Mouse (Mus musculus) myocyte (in vitro differentiated cells): Measurements from ENCODE around the gene a. TPM values are rescaled to one million over a fixed set of nuclear protein-coding genes. Genes with fewer than 3 reads are reported as not detected.

ENCODE experiments used
- H3K27me3 ChIP-seq: one replicate; pipeline ENCODE4 v1.6.1; 2011; ENCODE audit not compliant: control insufficient read depth, insufficient read depth, insufficient read length
- H3K36me3 ChIP-seq: one replicate; pipeline ENCODE4 v1.6.1; 2011; ENCODE audit not compliant: control insufficient read depth, insufficient read depth
- H3K4me2 ChIP-seq: one replicate; pipeline ENCODE4 v1.6.1; 2011; ENCODE audit warnings: low read depth, control low read depth
- H3K4me3 ChIP-seq: one replicate; pipeline ENCODE4 v1.5.1; 2011; ENCODE audit warnings: mild to moderate bottlenecking, control low read depth, moderate library complexity
- H3K79me2 ChIP-seq: one replicate; pipeline ENCODE4 v1.6.1; 2011; ENCODE audit not compliant: control insufficient read depth, insufficient read depth
- H3ac ChIP-seq: one replicate; pipeline ENCODE4 v1.6.1; 2011; ENCODE audit not compliant: control insufficient read depth, insufficient read length
- CEBPB ChIP-seq: IDR thresholded peaks from 2 replicates; pipeline ENCODE4 v1.6.1; 2011; ENCODE audit warnings: mild to moderate bottlenecking, moderate library complexity; ENCODE audit not compliant: poor library complexity, insufficient read depth, severe bottlenecking
- E2F4 ChIP-seq: IDR thresholded peaks from one replicate; pipeline ENCODE4 v1.6.1; 2011; ENCODE audit warnings: mild to moderate bottlenecking, control low read depth, moderate library complexity; ENCODE audit not compliant: insufficient read depth
- MAX ChIP-seq: IDR thresholded peaks from one replicate; pipeline ENCODE4 v1.6.1; 2011; ENCODE audit warnings: low read depth, mild to moderate bottlenecking, control low read depth
- MYOD1 ChIP-seq, 3 experiments: IDR thresholded peaks; one replicate each; pipeline ENCODE4 v1.6.1; 2011; ENCODE audit warnings: control low read depth in 2 of 3, low read depth in 2 of 3, mild to moderate bottlenecking in 2 of 3, moderate library complexity in 1 of 3; ENCODE audit not compliant: insufficient read length in 2 of 3, control insufficient read depth in 1 of 3
- MYOG ChIP-seq, 3 experiments: IDR thresholded peaks; one replicate each; pipeline ENCODE4 v1.6.1; 2011; ENCODE audit warnings: control low read depth in 2 of 3, low read depth in 2 of 3, mild to moderate bottlenecking in 2 of 3; ENCODE audit not compliant: insufficient read length in 2 of 3, control insufficient read depth in 1 of 3, insufficient read depth in 1 of 3
- POLR2A ChIP-seq: IDR thresholded peaks from one replicate; pipeline ENCODE4 v1.6.1; 2011; ENCODE audit warnings: low read depth, mild to moderate bottlenecking, control low read depth, moderate library complexity; ENCODE audit not compliant: insufficient read length
- POLR2AphosphoS2 ChIP-seq: IDR thresholded peaks from one replicate; pipeline ENCODE4 v1.6.1; 2011; ENCODE audit warnings: low read depth, control low read depth; ENCODE audit not compliant: insufficient read length
- REST ChIP-seq: IDR thresholded peaks from one replicate; pipeline ENCODE4 v1.6.1; 2011; ENCODE audit warnings: mild to moderate bottlenecking, control low read depth, moderate library complexity; ENCODE audit not compliant: insufficient read depth, insufficient read length
- SRF ChIP-seq: IDR thresholded peaks from one replicate; pipeline ENCODE4 v1.6.1; 2011; ENCODE audit warnings: low read depth; ENCODE audit not compliant: control insufficient read depth, insufficient read length
- TCF12 ChIP-seq: IDR thresholded peaks from one replicate; pipeline ENCODE4 v1.6.1; 2011; ENCODE audit warnings: mild to moderate bottlenecking, control low read depth; ENCODE audit not compliant: poor library complexity, insufficient read depth, severe bottlenecking
- TCF3 ChIP-seq: IDR thresholded peaks from one replicate; pipeline ENCODE4 v1.6.1; 2011; ENCODE audit warnings: low read depth, control low read depth; ENCODE audit not compliant: insufficient read length
- USF1 ChIP-seq: IDR thresholded peaks from one replicate; pipeline ENCODE4 v1.6.1; 2011; ENCODE audit warnings: low read depth, mild to moderate bottlenecking, control low read depth, moderate library complexity
- polyA plus RNA-seq: library from polyadenylated mRNA; unstranded; fragments of >200 nt; fragmentation: generic; extraction: Trizol; gene quantifications from one replicate; pipeline ENCODE4 v1.2.1, GENCODE M21; 2012; ENCODE audit warnings: missing spikeins

The a gene
- polyA plus RNA-seq, 1 experiment: not detected

DNA sequence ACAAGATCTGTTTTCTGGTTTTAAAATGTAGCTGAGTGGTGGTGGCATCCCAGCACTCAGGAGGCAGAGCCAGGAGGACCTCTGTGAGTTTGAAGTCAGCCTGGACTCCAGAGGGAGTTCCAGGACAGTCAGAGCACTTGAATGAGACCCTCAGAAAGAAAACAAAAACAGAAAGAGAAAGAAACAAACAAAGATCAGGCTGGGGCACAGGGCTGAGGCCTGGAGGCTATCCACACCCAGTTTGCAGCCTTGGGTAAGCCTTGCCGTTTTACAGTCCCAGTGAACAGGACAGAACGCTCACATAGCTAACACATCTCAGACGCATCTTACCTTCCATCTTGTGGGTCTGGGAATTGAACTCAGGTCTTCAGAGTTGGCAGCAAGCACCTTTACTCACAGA is 155.7 kb downstream of the a start:
- Histone ChIP-seq H3K27me3 (peaks cover 5% of the 10 kb centered on the region), H3ac (no peak overlapping the region), H3K36me3 (no peaks in the 10 kb centered on the region), H3K4me3 (no peak overlapping the region), H3K79me2 (no peaks in the 10 kb centered on the region), H3K4me2 (no peak overlapping the region)
- TF ChIP-seq CEBPB (no peak), SRF (no peak)

GRCm38 (mm10) chr2:154949352-154949751 is 158.2 kb downstream of the a start:
- no peaks in the 10 kb centered on the region for H3K36me3 ChIP-seq
- no peak overlapping the region for H3K4me3 ChIP-seq
- H3K27me3 ChIP-seq: peaks cover 5% of the 10 kb centered on the region
- H3K4me2 ChIP-seq: no peak overlapping the region
- TF ChIP-seq MYOG (IDR thresholded peaks at IDR 0.05; ENCODE audit: control insufficient read depth in 1 of 3, insufficient read depth in 1 of 3, insufficient read length in 2 of 3, low read depth in 2 of 3) (no peak), POLR2A (no peak), USF1 (no peak), CEBPB (no peak), REST (no peak), MYOD1 (IDR thresholded peaks at IDR 0.05; ENCODE audit: control insufficient read depth in 1 of 3, insufficient read length in 2 of 3, low read depth in 2 of 3) (no peak), POLR2AphosphoS2 (no peak), E2F4 (no peak), TCF12 (no peak), MAX (no peak), SRF (no peak), TCF3 (no peak)
- no peaks in the 10 kb centered on the region for H3K79me2 ChIP-seq
- no peak overlapping the region for H3ac ChIP-seq

DNA sequence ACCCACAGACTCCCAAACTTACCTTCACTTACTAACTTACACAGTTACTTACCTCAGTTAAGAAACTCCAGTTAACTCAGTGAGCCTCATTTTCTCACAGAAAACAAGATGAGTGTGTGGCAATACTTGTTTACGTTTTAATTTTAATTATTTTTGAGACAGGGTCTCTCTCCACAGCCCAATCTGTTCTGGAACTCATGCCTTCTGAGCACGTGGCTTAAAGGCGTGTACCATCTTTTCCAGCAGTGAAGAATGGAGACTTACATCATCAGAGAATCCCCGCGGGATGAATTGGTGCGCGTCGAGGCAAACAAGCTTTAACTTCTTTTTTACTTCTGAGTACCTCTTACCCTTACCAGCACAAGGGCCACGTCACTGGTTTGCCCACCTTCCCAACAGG is 158.7 kb downstream of the a start:
- H3K79me2 ChIP-seq: no peaks in the 10 kb centered on the region
- H3K36me3 ChIP-seq: no peaks in the 10 kb centered on the region
- peaks cover 5% of the 10 kb centered on the region for H3K27me3 ChIP-seq
- H3K4me2 ChIP-seq: no peak overlapping the region
- H3ac ChIP-seq: no peak overlapping the region
- H3K4me3 ChIP-seq: no peak overlapping the region
- TF ChIP-seq TCF3 (no peak), TCF12 (no peak), POLR2A (no peak), E2F4 (no peak), REST (no peak), SRF (no peak), MAX (no peak), MYOG (IDR thresholded peaks at IDR 0.05; ENCODE audit: control insufficient read depth in 1 of 3, insufficient read depth in 1 of 3, insufficient read length in 2 of 3, low read depth in 2 of 3) (no peak), USF1 (no peak), MYOD1 (IDR thresholded peaks at IDR 0.05; ENCODE audit: control insufficient read depth in 1 of 3, insufficient read length in 2 of 3, low read depth in 2 of 3) (no peak), CEBPB (no peak), POLR2AphosphoS2 (no peak)

DNA sequence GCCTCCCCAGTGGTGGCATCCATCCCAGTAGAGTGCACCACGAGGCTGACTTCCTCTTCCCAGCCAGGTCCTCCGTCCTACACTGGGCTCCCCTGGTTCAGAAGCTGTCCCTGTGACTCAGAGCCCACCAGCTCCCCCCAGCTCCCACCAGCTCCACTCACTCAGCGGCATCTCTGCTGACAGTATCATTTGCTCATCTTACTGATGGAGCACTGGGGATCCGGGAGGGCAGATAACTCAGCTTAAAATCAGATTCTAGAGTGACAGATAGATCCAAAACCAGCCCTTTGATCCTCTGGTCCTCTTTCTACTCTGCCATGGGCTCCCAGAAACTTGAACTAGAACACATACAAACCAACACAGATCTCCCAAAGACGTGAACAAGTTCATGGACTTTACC is 159.4 kb downstream of the a start:
- TF ChIP-seq POLR2AphosphoS2: no peak
- TF ChIP-seq MAX: no peak
- no peak for TF ChIP-seq CEBPB
- no peak for TF ChIP-seq USF1
- TF ChIP-seq MYOG (IDR thresholded peaks at IDR 0.05; ENCODE audit: control insufficient read depth in 1 of 3, insufficient read depth in 1 of 3, insufficient read length in 2 of 3, low read depth in 2 of 3): no peak
- Histone ChIP-seq H3K4me3 (no peak overlapping the region), H3K79me2 (no peaks in the 10 kb centered on the region), H3K4me2 (no peak overlapping the region), H3K36me3 (no peaks in the 10 kb centered on the region), H3K27me3 (peaks cover 5% of the 10 kb centered on the region), H3ac (no peak overlapping the region)

DNA sequence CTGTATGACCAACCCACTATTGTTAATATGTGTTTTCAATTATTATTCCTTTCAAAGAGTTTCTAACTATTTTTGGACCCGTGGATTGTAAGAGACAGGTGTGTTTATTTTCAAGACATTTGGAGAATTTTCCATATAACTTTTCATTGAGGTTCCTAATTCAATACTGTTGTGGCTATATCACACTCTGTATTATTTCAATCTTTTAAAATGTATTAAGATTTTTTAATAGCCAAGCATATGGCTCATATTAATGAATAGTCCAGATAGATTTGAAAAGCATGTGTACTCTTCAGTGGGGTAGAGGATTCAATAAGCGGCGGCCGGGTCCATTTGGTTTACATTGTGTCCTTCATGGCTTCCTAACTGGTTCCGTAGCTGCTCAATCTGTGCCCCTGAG is 168.3 kb downstream of the a start:
- no peaks in the 10 kb centered on the region for H3K79me2 ChIP-seq
- no peak overlapping the region for H3K4me3 ChIP-seq
- no peak overlapping the region for H3ac ChIP-seq
- no peak overlapping the region for H3K4me2 ChIP-seq
- no peaks in the 10 kb centered on the region for H3K36me3 ChIP-seq
- peaks cover 22% of the 10 kb centered on the region for H3K27me3 ChIP-seq
- TF ChIP-seq MYOG (IDR thresholded peaks at IDR 0.05; ENCODE audit: control insufficient read depth in 1 of 3, insufficient read depth in 1 of 3, insufficient read length in 2 of 3, low read depth in 2 of 3) (no peak), POLR2AphosphoS2 (no peak), SRF (no peak), USF1 (no peak), POLR2A (no peak), MAX (no peak), E2F4 (no peak)

DNA sequence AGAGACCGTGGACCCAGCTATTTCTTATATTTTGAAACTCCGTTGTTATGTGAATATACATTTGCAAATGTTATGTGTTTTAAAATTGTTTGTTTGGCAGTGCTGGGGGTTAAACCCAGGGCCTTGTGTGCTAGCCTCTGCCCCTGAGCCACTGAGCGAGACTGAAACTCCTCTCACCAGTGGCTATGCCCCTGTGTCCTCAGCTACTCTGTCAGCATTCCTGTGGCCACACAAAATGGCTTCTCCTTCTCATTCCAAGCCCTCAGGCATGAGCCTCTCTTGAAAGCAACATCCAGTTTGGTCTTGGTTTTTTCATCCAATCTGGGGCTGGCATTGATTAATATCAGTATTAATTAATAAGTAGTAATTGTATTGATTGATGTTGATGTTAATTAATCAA is 168.7 kb downstream of the a start:
- Histone ChIP-seq H3ac (no peak overlapping the region), H3K4me2 (no peak overlapping the region), H3K4me3 (no peak overlapping the region), H3K79me2 (no peaks in the 10 kb centered on the region), H3K27me3 (peaks cover 25% of the 10 kb centered on the region), H3K36me3 (no peaks in the 10 kb centered on the region)
- TF ChIP-seq POLR2A (no peak), TCF3 (no peak), SRF (no peak), USF1 (no peak), TCF12 (no peak), REST (no peak), MYOD1 (IDR thresholded peaks at IDR 0.05; ENCODE audit: control insufficient read depth in 1 of 3, insufficient read length in 2 of 3, low read depth in 2 of 3) (no peak), POLR2AphosphoS2 (no peak), E2F4 (no peak), MYOG (IDR thresholded peaks at IDR 0.05; ENCODE audit: control insufficient read depth in 1 of 3, insufficient read depth in 1 of 3, insufficient read length in 2 of 3, low read depth in 2 of 3) (no peak), CEBPB (no peak), MAX (no peak)
